Mouse (Mus musculus): ENCODE data around the gene Apol7a. TPM values are rescaled to one million over a fixed set of nuclear protein-coding genes. Genes with fewer than 3 reads are reported as not detected.
A peak's percentile ranks its signal among the peaks of the same experiment; 100 is the strongest.

Gene Apol7a
- polyA plus RNA-seq, 1 experiment from 2014 or later: not detected

DNA sequence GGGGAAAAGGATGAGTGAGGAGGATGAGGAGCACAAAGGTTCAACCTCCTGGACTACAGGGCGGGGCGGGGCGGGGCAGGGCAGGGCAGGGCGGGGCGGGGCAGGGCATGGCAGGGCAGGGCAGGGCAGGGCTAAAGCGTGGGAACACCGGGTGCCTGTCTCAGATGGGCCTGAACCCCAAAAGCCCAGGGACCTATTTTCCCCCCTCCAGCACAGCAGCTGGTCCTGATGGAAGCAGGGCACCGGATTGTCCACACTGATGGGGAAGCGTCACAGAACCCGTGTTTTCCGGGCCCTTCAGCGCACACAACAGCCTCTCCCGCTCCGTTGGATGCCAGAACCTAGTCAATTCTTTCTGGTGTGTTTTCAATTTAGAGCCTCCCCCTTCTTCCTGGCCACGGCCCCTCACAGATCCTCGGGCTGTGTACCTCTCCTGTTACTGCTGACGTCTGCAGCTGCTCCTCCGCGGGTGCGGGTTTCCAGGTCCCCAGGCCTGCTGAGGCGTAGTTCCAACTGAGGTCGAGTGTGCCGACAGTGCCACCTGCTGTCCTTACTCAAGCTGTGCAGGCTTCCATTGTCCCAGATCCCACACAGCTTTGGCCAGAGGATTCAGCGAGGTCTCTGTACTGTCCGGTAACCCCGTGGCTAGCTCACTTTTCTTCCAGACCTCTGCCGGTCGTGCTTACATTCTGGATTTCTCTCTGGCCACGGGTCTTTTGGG, 40.4 kb downstream of the Apol7a start:
- ATAC-seq (ENCODE audit: low read depth): peak; percentile 88
- Histone ChIP-seq H3K9ac (replicated peaks; ENCODE audit: low read depth, low read length) (peak overlapping the region; percentile 56), H3K27ac (ENCODE audit: low read depth, low read length) (peak overlapping the region; percentile 24), H3K36me3 (ENCODE audit: control insufficient read depth, insufficient read depth, low read length) (no peaks in the 10 kb centered on the region), H3K4me1 (ENCODE audit: control insufficient read depth, insufficient read depth, low read length) (peaks cover 16% of the 10 kb centered on the region), H3K4me3 (ENCODE audit: low read depth, low read length) (peak overlapping the region; percentile 17), H3K9me3 (ENCODE audit: control insufficient read depth, low read length) (no peaks in the 10 kb centered on the region), H3K4me2 (ENCODE audit: low read depth, low read length) (peak overlapping the region; percentile 52), H3K27me3 (ENCODE audit: control insufficient read depth, insufficient read depth, low read length) (no peaks in the 10 kb centered on the region)
- 3% methylated on average over 25 of the region's 29 CpGs for WGBS

DNA sequence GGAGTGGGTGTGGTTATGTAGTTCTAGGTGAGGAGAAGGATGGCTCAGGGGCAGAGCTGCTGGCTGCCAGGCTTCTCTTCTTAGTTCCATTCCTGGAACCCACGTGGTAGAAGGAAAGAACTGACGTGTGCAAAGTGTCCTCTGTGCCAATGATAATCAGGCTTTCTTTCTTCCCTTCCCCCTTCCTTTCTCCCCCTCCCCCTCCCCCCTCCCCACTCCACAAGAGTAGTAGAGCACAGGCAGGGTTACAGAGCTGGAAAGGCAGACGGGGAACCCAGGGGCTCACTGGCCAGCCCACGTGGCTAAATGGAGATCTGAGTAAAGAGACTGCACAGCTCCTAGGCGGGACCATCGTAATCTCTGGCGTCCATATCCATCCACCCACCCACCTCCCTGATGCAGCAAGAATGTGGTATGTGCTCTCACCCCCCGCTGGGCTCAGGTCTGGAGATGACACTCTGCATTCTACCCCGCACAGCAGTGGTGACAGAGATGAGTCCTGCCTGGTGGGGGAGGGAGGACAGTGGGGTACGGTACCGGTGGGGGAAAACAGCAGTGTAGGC, 42.6 kb downstream of the Apol7a start:
- H3K36me3 ChIP-seq (ENCODE audit: control insufficient read depth, insufficient read depth, low read length): no peaks in the 10 kb centered on the region

DNA sequence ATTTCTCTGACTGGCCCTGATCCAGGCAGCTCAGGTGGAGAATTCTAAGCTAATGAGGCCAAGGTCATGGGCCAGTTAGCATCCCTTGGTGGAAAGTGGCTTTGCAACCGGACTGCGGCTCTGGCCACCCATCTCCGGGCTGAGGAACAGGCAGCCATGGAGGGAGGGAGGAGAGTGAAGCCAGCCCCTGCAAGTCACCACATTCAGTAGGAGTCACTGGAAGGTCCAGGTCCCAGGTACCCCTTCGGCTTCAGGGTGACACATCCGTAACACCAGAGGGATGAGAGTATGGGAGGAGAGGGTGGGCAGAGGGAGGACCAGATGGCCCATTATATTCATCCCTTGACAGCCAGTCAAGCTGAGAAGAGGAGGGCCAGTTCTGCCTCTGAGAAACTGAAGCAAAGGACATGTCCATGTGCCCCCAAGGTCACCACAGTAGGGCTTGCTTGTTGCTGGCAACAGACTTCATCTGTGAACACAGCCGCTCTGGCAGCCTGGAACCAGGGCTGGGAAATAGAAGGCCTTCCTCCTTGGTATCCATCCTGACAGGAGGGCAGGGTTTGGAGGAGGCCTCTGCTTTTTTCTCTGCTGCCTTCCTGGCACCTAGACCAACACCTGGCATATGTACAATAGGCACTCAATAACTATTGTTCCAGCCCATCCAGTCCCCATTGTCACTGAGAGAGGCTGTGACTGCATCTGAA, 43.9 kb downstream of the Apol7a start:
- WGBS: 52% methylated on average over 6 of the region's 6 CpGs
- Histone ChIP-seq H3K4me3 (ENCODE audit: low read depth, low read length) (no peak overlapping the region), H3K9ac (replicated peaks; ENCODE audit: low read depth, low read length) (no peak overlapping the region), H3K9me3 (ENCODE audit: control insufficient read depth, low read length) (no peaks in the 10 kb centered on the region), H3K27me3 (ENCODE audit: control insufficient read depth, insufficient read depth, low read length) (no peaks in the 10 kb centered on the region), H3K27ac (ENCODE audit: low read depth, low read length) (peak overlapping the region; percentile 28; the same call in 1 of the 2 replicates), H3K4me1 (ENCODE audit: control insufficient read depth, insufficient read depth, low read length) (peaks cover 16% of the 10 kb centered on the region), H3K4me2 (ENCODE audit: low read depth, low read length) (no peak overlapping the region), H3K36me3 (ENCODE audit: control insufficient read depth, insufficient read depth, low read length) (no peaks in the 10 kb centered on the region)
- no peak for ATAC-seq (ENCODE audit: low read depth)

More for the DNA sequence above, 42.6 kb downstream of the Apol7a start:
- Histone ChIP-seq H3K4me1 (ENCODE audit: control insufficient read depth, insufficient read depth, low read length) (peaks cover 16% of the 10 kb centered on the region), H3K9ac (replicated peaks; ENCODE audit: low read depth, low read length) (0 out of 2 replicates have a peak overlapping the region, but pooled peaks have one; percentile 4), H3K27me3 (ENCODE audit: control insufficient read depth, insufficient read depth, low read length) (no peaks in the 10 kb centered on the region), H3K27ac (ENCODE audit: low read depth, low read length) (peak overlapping the region; percentile 34; the same call in 1 of the 2 replicates), H3K4me3 (ENCODE audit: low read depth, low read length) (no peak overlapping the region), H3K4me2 (ENCODE audit: low read depth, low read length) (peak overlapping the region; percentile 23; the same call in 1 of the 2 replicates), H3K9me3 (ENCODE audit: control insufficient read depth, low read length) (no peaks in the 10 kb centered on the region)
- 9% methylated on average over 11 of the region's 11 CpGs for WGBS
- no peak for ATAC-seq (ENCODE audit: low read depth)

DNA sequence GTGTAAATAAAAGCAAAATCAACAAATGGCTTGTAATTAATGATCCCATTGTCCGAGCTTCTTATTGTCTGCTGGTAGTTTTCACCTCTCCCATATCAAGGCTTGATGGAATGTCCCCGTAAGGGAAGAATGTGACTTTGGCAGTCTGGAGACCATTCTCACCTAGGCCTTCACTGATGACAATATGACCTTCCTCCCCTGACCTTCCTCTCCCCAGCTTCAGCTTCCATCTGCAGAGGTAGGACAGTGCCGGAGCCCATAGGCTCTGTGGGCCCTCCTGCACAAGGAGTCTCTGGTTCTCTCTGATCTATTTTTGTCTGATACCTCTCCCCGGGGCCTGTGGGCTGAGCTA, 44.4 kb downstream of the Apol7a start:
- 50% methylated on average over 4 of the region's 4 CpGs for WGBS
- no peaks in the 10 kb centered on the region for H3K27me3 ChIP-seq (ENCODE audit: control insufficient read depth, insufficient read depth, low read length)

DNA sequence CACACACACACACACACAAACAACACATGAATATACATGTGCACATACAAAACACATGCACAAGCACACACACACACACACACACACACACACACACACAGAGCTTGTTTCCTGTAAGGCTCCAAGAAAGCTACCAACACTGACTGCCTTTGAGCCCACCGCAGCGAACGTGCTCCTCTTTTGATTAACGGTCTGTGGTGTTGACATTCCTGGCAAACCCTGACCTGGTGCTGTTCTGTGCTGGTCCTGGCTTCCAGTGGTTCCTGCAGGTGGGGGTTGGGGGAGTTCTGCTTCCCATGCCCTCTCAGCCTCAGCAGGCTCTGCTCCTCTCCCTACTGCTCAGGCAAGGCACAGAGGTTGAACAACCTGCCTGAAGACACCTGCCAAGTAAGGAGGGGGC, 45.1 kb downstream of the Apol7a start:
- peaks cover 13% of the 10 kb centered on the region for H3K4me1 ChIP-seq (ENCODE audit: control insufficient read depth, insufficient read depth, low read length)
- no peaks in the 10 kb centered on the region for H3K9me3 ChIP-seq (ENCODE audit: control insufficient read depth, low read length)
- no peaks in the 10 kb centered on the region for H3K36me3 ChIP-seq (ENCODE audit: control insufficient read depth, insufficient read depth, low read length)
- no peak overlapping the region for H3K9ac ChIP-seq (replicated peaks; ENCODE audit: low read depth, low read length)
- H3K27me3 ChIP-seq (ENCODE audit: control insufficient read depth, insufficient read depth, low read length): no peaks in the 10 kb centered on the region
- H3K4me2 ChIP-seq (ENCODE audit: low read depth, low read length): no peak overlapping the region
- H3K4me3 ChIP-seq (ENCODE audit: low read depth, low read length): no peak overlapping the region
- WGBS: 29% methylated on average over 4 of the region's 4 CpGs
- ATAC-seq (ENCODE audit: low read depth): no peak
- no peak overlapping the region for H3K27ac ChIP-seq (ENCODE audit: low read depth, low read length)

More for the DNA sequence above, 44.4 kb downstream of the Apol7a start:
- H3K4me2 ChIP-seq (ENCODE audit: low read depth, low read length): no peak overlapping the region
- no peak overlapping the region for H3K4me3 ChIP-seq (ENCODE audit: low read depth, low read length)
- ATAC-seq (ENCODE audit: low read depth): no peak
- H3K4me1 ChIP-seq (ENCODE audit: control insufficient read depth, insufficient read depth, low read length): peaks cover 16% of the 10 kb centered on the region
- 0 out of 2 replicates have a peak overlapping the region, but pooled peaks have one; percentile 28 for H3K27ac ChIP-seq (ENCODE audit: low read depth, low read length)
- H3K36me3 ChIP-seq (ENCODE audit: control insufficient read depth, insufficient read depth, low read length): no peaks in the 10 kb centered on the region
- H3K9me3 ChIP-seq (ENCODE audit: control insufficient read depth, low read length): no peaks in the 10 kb centered on the region
- H3K9ac ChIP-seq (replicated peaks; ENCODE audit: low read depth, low read length): no peak overlapping the region

DNA sequence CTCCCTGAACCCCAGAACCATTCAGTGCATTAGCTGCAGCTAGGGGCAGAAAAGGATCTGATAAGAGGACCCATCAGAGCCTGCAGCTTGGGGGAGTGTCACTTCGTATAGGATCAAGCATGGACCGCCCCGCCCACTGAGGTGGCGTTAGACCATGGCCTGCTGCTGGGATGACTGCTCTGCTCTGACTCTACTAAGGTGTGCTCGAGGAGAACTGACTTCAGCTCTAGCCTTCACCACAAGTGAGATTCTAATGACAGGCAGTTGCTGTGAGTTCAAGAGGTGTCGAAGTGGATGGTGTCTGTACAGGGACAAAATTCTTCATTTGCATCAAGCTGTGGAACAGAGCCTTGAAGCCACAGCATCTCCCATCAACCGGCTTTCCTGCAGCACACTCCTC, 46.0 kb downstream of the Apol7a start:
- H3K4me1 ChIP-seq (ENCODE audit: control insufficient read depth, insufficient read depth, low read length): peaks cover 13% of the 10 kb centered on the region
- H3K9me3 ChIP-seq (ENCODE audit: control insufficient read depth, low read length): no peaks in the 10 kb centered on the region
- 65% methylated on average over 7 of the region's 7 CpGs for WGBS
- no peak overlapping the region for H3K4me3 ChIP-seq (ENCODE audit: low read depth, low read length)
- H3K9ac ChIP-seq (replicated peaks; ENCODE audit: low read depth, low read length): no peak overlapping the region
- no peak overlapping the region for H3K27ac ChIP-seq (ENCODE audit: low read depth, low read length)
- H3K36me3 ChIP-seq (ENCODE audit: control insufficient read depth, insufficient read depth, low read length): no peaks in the 10 kb centered on the region
- no peak for ATAC-seq (ENCODE audit: low read depth)
- H3K27me3 ChIP-seq (ENCODE audit: control insufficient read depth, insufficient read depth, low read length): no peaks in the 10 kb centered on the region
- H3K4me2 ChIP-seq (ENCODE audit: low read depth, low read length): no peak overlapping the region

DNA sequence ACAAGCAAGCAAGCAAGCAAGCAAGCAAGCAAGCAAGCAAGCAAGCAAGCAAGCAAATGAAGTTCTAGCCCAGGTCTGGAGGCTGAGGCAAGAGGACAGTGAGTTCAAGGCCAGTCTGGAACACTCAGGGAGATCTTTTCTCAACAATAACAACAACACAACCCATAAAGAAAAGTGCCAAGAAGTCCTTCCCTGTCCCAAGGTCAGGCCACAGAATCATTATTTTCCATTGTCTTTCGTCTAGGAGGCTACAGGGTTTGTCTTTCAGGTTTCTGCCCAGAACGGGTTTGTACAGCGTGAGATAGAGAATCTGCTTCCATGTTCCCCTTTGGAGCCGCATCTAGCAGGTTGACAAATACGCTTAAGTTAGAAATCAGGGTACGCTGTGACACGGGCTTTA, 48.8 kb downstream of the Apol7a start:
- WGBS: 90% methylated on average over 7 of the region's 7 CpGs

DNA sequence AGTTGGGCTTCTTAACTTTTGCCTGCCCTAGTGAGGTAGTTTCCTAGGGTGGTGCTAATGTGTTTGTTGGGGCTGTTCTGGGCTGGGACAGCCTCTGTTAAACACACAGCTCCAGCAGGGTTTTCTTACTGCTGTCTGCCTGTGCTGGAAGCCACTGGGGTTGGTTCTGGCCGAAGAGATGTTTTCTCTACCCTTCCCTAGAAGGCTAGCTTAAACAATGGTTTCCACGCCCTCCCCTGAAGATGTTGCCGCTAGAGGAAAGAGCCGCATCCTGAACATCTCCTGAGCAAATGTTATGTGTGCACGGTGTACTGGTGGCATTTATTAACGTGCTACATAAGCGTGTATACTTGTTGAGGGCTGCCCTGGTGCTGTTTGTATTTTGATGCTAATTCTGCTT, 50.8 kb downstream of the Apol7a start:
- H3K4me1 ChIP-seq (ENCODE audit: control insufficient read depth, insufficient read depth, low read length): peaks cover 8% of the 10 kb centered on the region; the same call in 1 of the 2 replicates
- 79% methylated on average over 7 of the region's 7 CpGs for WGBS
- no peak overlapping the region for H3K4me2 ChIP-seq (ENCODE audit: low read depth, low read length)
- H3K4me3 ChIP-seq (ENCODE audit: low read depth, low read length): no peak overlapping the region
- H3K36me3 ChIP-seq (ENCODE audit: control insufficient read depth, insufficient read depth, low read length): no peaks in the 10 kb centered on the region
- ATAC-seq (ENCODE audit: low read depth): no peak
- H3K9me3 ChIP-seq (ENCODE audit: control insufficient read depth, low read length): no peaks in the 10 kb centered on the region
- no peaks in the 10 kb centered on the region for H3K27me3 ChIP-seq (ENCODE audit: control insufficient read depth, insufficient read depth, low read length)
- H3K9ac ChIP-seq (replicated peaks; ENCODE audit: low read depth, low read length): no peak overlapping the region
- H3K27ac ChIP-seq (ENCODE audit: low read depth, low read length): no peak overlapping the region

More for the DNA sequence above, 48.8 kb downstream of the Apol7a start:
- H3K27me3 ChIP-seq (ENCODE audit: control insufficient read depth, insufficient read depth, low read length): no peaks in the 10 kb centered on the region
- H3K4me3 ChIP-seq (ENCODE audit: low read depth, low read length): no peak overlapping the region
- no peaks in the 10 kb centered on the region for H3K4me1 ChIP-seq (ENCODE audit: control insufficient read depth, insufficient read depth, low read length)
- no peaks in the 10 kb centered on the region for H3K9me3 ChIP-seq (ENCODE audit: control insufficient read depth, low read length)
- H3K27ac ChIP-seq (ENCODE audit: low read depth, low read length): no peak overlapping the region
- H3K36me3 ChIP-seq (ENCODE audit: control insufficient read depth, insufficient read depth, low read length): no peaks in the 10 kb centered on the region
- no peak overlapping the region for H3K4me2 ChIP-seq (ENCODE audit: low read depth, low read length)
- H3K9ac ChIP-seq (replicated peaks; ENCODE audit: low read depth, low read length): no peak overlapping the region
- no peak for ATAC-seq (ENCODE audit: low read depth)
